Comparison of ENCODE assay signal across 8 mouse cellular contexts in the genomic region with DNA sequence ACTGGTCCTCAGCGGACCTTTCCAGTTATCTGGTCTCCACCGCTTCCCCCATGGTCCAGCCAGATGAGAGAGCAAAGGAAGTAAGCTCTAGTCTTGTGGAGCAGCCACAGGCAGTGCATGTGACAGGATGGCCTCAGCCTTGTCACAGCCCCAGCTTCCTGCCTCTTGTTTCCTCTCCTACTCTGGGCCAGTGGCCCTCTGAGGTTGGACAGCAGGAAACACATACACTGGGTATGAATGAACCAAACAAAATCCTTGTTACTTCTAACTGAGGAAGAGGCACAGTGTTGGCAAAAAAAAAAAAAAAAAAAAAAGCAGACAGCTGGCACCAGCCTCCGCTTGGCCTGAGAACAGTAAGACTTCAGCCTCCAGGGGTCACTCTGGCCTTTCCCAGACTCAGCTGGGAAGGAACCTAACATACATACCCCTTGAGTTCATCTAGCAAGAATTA. TPM values are rescaled to one million over a fixed set of nuclear protein-coding genes. Genes with fewer than 3 reads are reported as not detected.
DNase-seq lines count a peak whose midpoint lies in the region; ATAC-seq and TF ChIP-seq lines count a peak whose summit lies in the region.

No protein-coding gene starts in this region.

- H3K27ac ChIP-seq in hindbrain, embryonic 10.5 days = peak overlapping the region; percentile 18; the same call in 1 of the 2 replicates
- H3K27ac ChIP-seq in hindbrain, embryonic 12.5 days = no peak overlapping the region
- H3K27ac ChIP-seq in gastrocnemius, adult 2 months = peak overlapping the region; percentile 81
- peak overlapping the region; percentile 41; the same call in 1 of the 2 replicates for H3K27ac ChIP-seq in intestine, embryonic 15.5 days
- peak overlapping the region; percentile 45; the same call in 1 of the 2 replicates for H3K27ac ChIP-seq in liver, embryonic 15.5 days (replicated peaks)

- no peak for DNase-seq in hindbrain, embryonic 10.5 days (ENCODE audit: low spot score)
- peak; percentile 69 for DNase-seq in MN1 (ENCODE audit: low spot score)
- DNase-seq in gastrocnemius, adult 2 months = peak; percentile 53
- DNase-seq in skeletal muscle tissue, adult 2 months (ENCODE audit: low read depth, low spot score) = peak; percentile 65
- no peak for DNase-seq in c-Kit-positive CD71-positive TER-119-positive erythroid progenitor cells, embryonic 14.5 days (ENCODE audit: low spot score)

- H3K4me1 ChIP-seq in hindbrain, embryonic 10.5 days (replicated peaks) = peaks cover 48% of the 10 kb centered on the region
- peaks cover 26% of the 10 kb centered on the region for H3K4me1 ChIP-seq in hindbrain, embryonic 12.5 days
- peaks cover 24% of the 10 kb centered on the region for H3K4me1 ChIP-seq in intestine, embryonic 15.5 days (replicated peaks)
- H3K4me1 ChIP-seq in liver, embryonic 15.5 days (replicated peaks) = peaks cover 68% of the 10 kb centered on the region

- ATAC-seq in hindbrain, embryonic 12.5 days (ENCODE audit: low FRiP score) = no peak
- ATAC-seq in intestine, embryonic 15.5 days = peak; percentile 60; the same call in 1 of the 2 replicates
- peak; percentile 66 for ATAC-seq in liver, embryonic 15.5 days (ENCODE audit: insufficient read depth)

- H3K27me3 ChIP-seq in hindbrain, embryonic 10.5 days (ENCODE audit: insufficient read depth, poor library complexity, severe bottlenecking) = no peaks in the 10 kb centered on the region
- no peaks in the 10 kb centered on the region for H3K27me3 ChIP-seq in hindbrain, embryonic 12.5 days
- no peaks in the 10 kb centered on the region for H3K27me3 ChIP-seq in intestine, embryonic 15.5 days (replicated peaks)
- no peaks in the 10 kb centered on the region for H3K27me3 ChIP-seq in liver, embryonic 15.5 days

- TF ChIP-seq CTCF in gastrocnemius, adult 2 months (IDR thresholded peaks at IDR 0.05) = peak; percentile 53

- WGBS in hindbrain, embryonic 10.5 days = 81% methylated on average over 3 of the region's 3 CpGs
- 79% methylated on average over 3 of the region's 3 CpGs for WGBS in hindbrain, embryonic 12.5 days
- WGBS in intestine, embryonic 15.5 days = 80% methylated on average over 3 of the region's 3 CpGs
- WGBS in liver, embryonic 15.5 days (ENCODE audit: insufficient replicate concordance) = 44% methylated on average over 3 of the region's 3 CpGs

- H3K4me3 ChIP-seq in hindbrain, embryonic 10.5 days = no peak overlapping the region
- H3K4me3 ChIP-seq in hindbrain, embryonic 12.5 days = no peak overlapping the region
- H3K4me3 ChIP-seq in gastrocnemius, adult 2 months = no peak overlapping the region
- H3K4me3 ChIP-seq in intestine, embryonic 15.5 days (replicated peaks) = no peak overlapping the region
- no peak overlapping the region for H3K4me3 ChIP-seq in liver, embryonic 15.5 days (replicated peaks)

- peaks cover 68% of the 10 kb centered on the region for H3K36me3 ChIP-seq in hindbrain, embryonic 10.5 days
- peaks cover 23% of the 10 kb centered on the region for H3K36me3 ChIP-seq in hindbrain, embryonic 12.5 days
- H3K36me3 ChIP-seq in intestine, embryonic 15.5 days = 0 out of 2 replicates have a peak, but pooled peaks cover 7% of the 10 kb centered on the region
- peaks cover 52% of the 10 kb centered on the region for H3K36me3 ChIP-seq in liver, embryonic 15.5 days (replicated peaks)

- H3K9ac ChIP-seq in hindbrain, embryonic 12.5 days = no peak overlapping the region
- no peak overlapping the region for H3K9ac ChIP-seq in intestine, embryonic 15.5 days
- no peak overlapping the region for H3K9ac ChIP-seq in liver, embryonic 15.5 days

- no peaks in the 10 kb centered on the region for H3K9me3 ChIP-seq in hindbrain, embryonic 10.5 days
- no peaks in the 10 kb centered on the region for H3K9me3 ChIP-seq in hindbrain, embryonic 12.5 days (replicated peaks)
- H3K9me3 ChIP-seq in intestine, embryonic 15.5 days = no peaks in the 10 kb centered on the region
- H3K9me3 ChIP-seq in liver, embryonic 15.5 days (replicated peaks) = no peaks in the 10 kb centered on the region

- no peak overlapping the region for H3K4me2 ChIP-seq in hindbrain, embryonic 12.5 days (replicated peaks)
- H3K4me2 ChIP-seq in intestine, embryonic 15.5 days (replicated peaks) = no peak overlapping the region
- no peak overlapping the region for H3K4me2 ChIP-seq in liver, embryonic 15.5 days

- intact Hi-C loops in gastrocnemius, adult 2 months (cut with DNase I) = no loop called here

RNA-seq across cellular contexts. Expression of a gene that starts 8.5 kb away (rescaled TPM):
- 99.1 and 114 TPM in 2 replicates for polyA plus RNA-seq in hindbrain, embryonic 10.5 days (2016; fragmentation: Nextera tagmentation; extraction: Ambion mirVana)
- 121 and 125 TPM in 2 replicates for polyA plus RNA-seq in hindbrain, embryonic 12.5 days (2016; fragmentation: Nextera tagmentation; extraction: Ambion mirVana)
- 10 to 100 TPM; 32.2 to 51.7 TPM for total RNA-seq in gastrocnemius, adult 2 months (2021)
- polyA plus RNA-seq in intestine, embryonic 15.5 days (2015; fragmentation: Nextera tagmentation; extraction: Ambion mirVana) = 81.8 and 88.2 TPM in 2 replicates
- polyA plus RNA-seq in liver, embryonic 15.5 days (2015; fragmentation: Nextera tagmentation; extraction: Ambion mirVana) = 34.0 and 38.8 TPM in 2 replicates

RNA-seq across cellular contexts. Expression of a gene that starts 43.9 kb away (rescaled TPM):
- polyA plus RNA-seq in hindbrain, embryonic 10.5 days (2016; fragmentation: Nextera tagmentation; extraction: Ambion mirVana) = 86.4 and 92.2 TPM in 2 replicates
- 45.8 and 52.7 TPM in 2 replicates for polyA plus RNA-seq in hindbrain, embryonic 12.5 days (2016; fragmentation: Nextera tagmentation; extraction: Ambion mirVana)
- 10 to 100 TPM; 38.3 to 43.3 TPM for total RNA-seq in gastrocnemius, adult 2 months (2021)
- polyA plus RNA-seq in intestine, embryonic 15.5 days (2015; fragmentation: Nextera tagmentation; extraction: Ambion mirVana) = 90.8 and 109 TPM in 2 replicates
- polyA plus RNA-seq in liver, embryonic 15.5 days (2015; fragmentation: Nextera tagmentation; extraction: Ambion mirVana) = 38.9 and 42.8 TPM in 2 replicates

RNA-seq across cellular contexts. Expression of a gene that starts 44.1 kb away (rescaled TPM):
- 21.4 and 25.3 TPM in 2 replicates for polyA plus RNA-seq in hindbrain, embryonic 10.5 days (2016; fragmentation: Nextera tagmentation; extraction: Ambion mirVana)
- 17.3 and 22.0 TPM in 2 replicates for polyA plus RNA-seq in hindbrain, embryonic 12.5 days (2016; fragmentation: Nextera tagmentation; extraction: Ambion mirVana)
- 1 to 10 TPM; 4.5 to 5.5 TPM for total RNA-seq in gastrocnemius, adult 2 months (2021)
- polyA plus RNA-seq in intestine, embryonic 15.5 days (2015; fragmentation: Nextera tagmentation; extraction: Ambion mirVana) = 15.4 and 17.7 TPM in 2 replicates
- polyA plus RNA-seq in liver, embryonic 15.5 days (2015; fragmentation: Nextera tagmentation; extraction: Ambion mirVana) = 6.0 and 7.6 TPM in 2 replicates

RNA-seq across cellular contexts. Expression of a gene that starts 56.0 kb away (rescaled TPM):
- 39.6 and 45.4 TPM in 2 replicates for polyA plus RNA-seq in hindbrain, embryonic 10.5 days (2016; fragmentation: Nextera tagmentation; extraction: Ambion mirVana)
- 39.5 and 47.3 TPM in 2 replicates for polyA plus RNA-seq in hindbrain, embryonic 12.5 days (2016; fragmentation: Nextera tagmentation; extraction: Ambion mirVana)
- 1 to 10 TPM; 5.3 to 9.5 TPM for total RNA-seq in gastrocnemius, adult 2 months (2021)
- polyA plus RNA-seq in intestine, embryonic 15.5 days (2015; fragmentation: Nextera tagmentation; extraction: Ambion mirVana) = 14.2 and 19.7 TPM in 2 replicates
- polyA plus RNA-seq in liver, embryonic 15.5 days (2015; fragmentation: Nextera tagmentation; extraction: Ambion mirVana) = 4.2 and 4.6 TPM in 2 replicates

Comparison
In these comparisons a context has a peak if more than half of its experiments do, and no peak if none do; other contexts are left out.
1. DNase-seq: peak in MN1 (single experiment), gastrocnemius, adult 2 months (single experiment) and skeletal muscle tissue, adult 2 months (single experiment); none in hindbrain, embryonic 10.5 days (single experiment) and c-Kit-positive CD71-positive TER-119-positive erythroid progenitor cells, embryonic 14.5 days (single experiment).